Mouse (Mus musculus) limb, embryonic 10.5 days (tissue): Measurements from ENCODE around the gene Cyb5b. TPM values are rescaled to one million over a fixed set of nuclear protein-coding genes. Genes with fewer than 3 reads are reported as not detected.

Experiments
- DNase-seq: peaks from one replicate; pipeline ENCODE4 v3.0.0-alpha.2; 2017; ENCODE audit warnings: low spot score
- H3K27ac ChIP-seq: fragments of 300-500 bp; sonication (generic); 2 replicates; pipeline ENCODE4 v1.5.1; 2016; ENCODE audit warnings: mild to moderate bottlenecking
- H3K27me3 ChIP-seq: fragments of 300-500 bp; sonication (generic); 2 replicates; pipeline ENCODE4 v1.6.1; 2016; ENCODE audit warnings: low read depth, mild to moderate bottlenecking; ENCODE audit not compliant: poor library complexity, severe bottlenecking
- H3K36me3 ChIP-seq: fragments of 300-500 bp; sonication (generic); 2 replicates; pipeline ENCODE4 v1.6.1; 2016; ENCODE audit warnings: mild to moderate bottlenecking, moderate library complexity
- H3K4me1 ChIP-seq: fragments of 300-500 bp; sonication (generic); 2 replicates; pipeline ENCODE4 v1.6.1; 2016
- H3K4me3 ChIP-seq: fragments of 300-500 bp; sonication (generic); 2 replicates; pipeline ENCODE4 v1.5.1; 2016; ENCODE audit warnings: mild to moderate bottlenecking, moderate library complexity
- H3K9me3 ChIP-seq: fragments of 300-500 bp; sonication (generic); replicated peaks from 2 replicates; pipeline ENCODE4 v1.6.1; 2016; ENCODE audit warnings: mild to moderate bottlenecking
- WGBS: fragments of 180-500 bp; shearing (Covaris S2); methylation state at CpG from one replicate; pipeline ENCODE4 v1.1.7; 2016; 5-methylcytosine and 5-hydroxymethylcytosine counted together
- polyA plus RNA-seq: library from polyadenylated mRNA; unstranded; fragments of >200 nt; fragmentation: Nextera tagmentation; extraction: Ambion mirVana; gene quantifications from 2 replicates; pipeline ENCODE4 v1.2.1, GENCODE M21; 2016

Gene Cyb5b
- polyA plus RNA-seq, 1 experiment from 2014 or later: 128 TPM

GRCm38 (mm10) chr8:107137591-107137990, 12.8 kb upstream of the Cyb5b start:
- no peaks in the 10 kb centered on the region for H3K9me3 ChIP-seq
- no peak overlapping the region for H3K27ac ChIP-seq
- DNase-seq: no peak
- no peaks in the 10 kb centered on the region for H3K36me3 ChIP-seq
- peaks cover 31% of the 10 kb centered on the region for H3K4me1 ChIP-seq
- WGBS: 95% methylated on average over 6 of the region's 6 CpGs
- no peak overlapping the region for H3K4me3 ChIP-seq
- no peaks in the 10 kb centered on the region for H3K27me3 ChIP-seq

- DNase-seq: no peak
- H3K9me3 ChIP-seq: no peaks in the 10 kb centered on the region
- H3K4me1 ChIP-seq: peaks cover 25% of the 10 kb centered on the region
- H3K27me3 ChIP-seq: no peaks in the 10 kb centered on the region
- H3K4me3 ChIP-seq: no peak overlapping the region
- WGBS: 93% methylated on average over 5 of the region's 5 CpGs
- H3K27ac ChIP-seq: no peak overlapping the region
- no peaks in the 10 kb centered on the region for H3K36me3 ChIP-seq
Observed at GRCm38 (mm10) chr8:107138338-107138737, 12.1 kb upstream of the Cyb5b start.

- H3K36me3 ChIP-seq: no peaks in the 10 kb centered on the region
- H3K27ac ChIP-seq: no peak overlapping the region
- H3K4me3 ChIP-seq: no peak overlapping the region
- peaks cover 18% of the 10 kb centered on the region for H3K4me1 ChIP-seq
- DNase-seq: no peak
- H3K27me3 ChIP-seq: no peaks in the 10 kb centered on the region
- 62% methylated on average over 13 of the region's 13 CpGs for WGBS
- no peaks in the 10 kb centered on the region for H3K9me3 ChIP-seq
Observed at GRCm38 (mm10) chr8:107139704-107140470, 10.6 kb upstream of the Cyb5b start.

GRCm38 (mm10) chr8:107142539-107142938, 7.9 kb upstream of the Cyb5b start:
- no peak for DNase-seq
- H3K4me1 ChIP-seq: peaks cover 6% of the 10 kb centered on the region; the same call in 1 of the 2 replicates
- no peak overlapping the region for H3K27ac ChIP-seq
- H3K9me3 ChIP-seq: no peaks in the 10 kb centered on the region
- no peaks in the 10 kb centered on the region for H3K27me3 ChIP-seq
- WGBS: 88% methylated on average over 4 of the region's 4 CpGs
- H3K36me3 ChIP-seq: no peaks in the 10 kb centered on the region
- H3K4me3 ChIP-seq: no peak overlapping the region

GRCm38 (mm10) chr8:107143501-107143900, 6.9 kb upstream of the Cyb5b start:
- Histone ChIP-seq H3K4me3 (no peak overlapping the region), H3K9me3 (no peaks in the 10 kb centered on the region), H3K36me3 (no peaks in the 10 kb centered on the region), H3K27me3 (no peaks in the 10 kb centered on the region), H3K27ac (no peak overlapping the region), H3K4me1 (peaks cover 6% of the 10 kb centered on the region; the same call in 1 of the 2 replicates)
- DNase-seq: no peak
- WGBS: 65% methylated on average over 4 of the region's 4 CpGs

GRCm38 (mm10) chr8:107146186-107146585, 4.3 kb upstream of the Cyb5b start:
- Histone ChIP-seq H3K27me3 (no peaks in the 10 kb centered on the region), H3K9me3 (no peaks in the 10 kb centered on the region)

GRCm38 (mm10) chr8:107148802-107149201, 1.6 kb upstream of the Cyb5b start:
- no peak overlapping the region for H3K4me3 ChIP-seq
- H3K27me3 ChIP-seq: no peaks in the 10 kb centered on the region
- H3K4me1 ChIP-seq: peaks cover 14% of the 10 kb centered on the region
- H3K9me3 ChIP-seq: no peaks in the 10 kb centered on the region
- H3K27ac ChIP-seq: peak overlapping the region; percentile 2; the same call in 1 of the 2 replicates
- peaks cover 21% of the 10 kb centered on the region for H3K36me3 ChIP-seq
- WGBS: 65% methylated on average over 5 of the region's 5 CpGs
- no peak for DNase-seq

More at GRCm38 (mm10) chr8:107146186-107146585, 4.3 kb upstream of the Cyb5b start:
- Histone ChIP-seq H3K4me1 (peaks cover 10% of the 10 kb centered on the region), H3K36me3 (no peaks in the 10 kb centered on the region), H3K4me3 (no peak overlapping the region), H3K27ac (no peak overlapping the region)
- DNase-seq: no peak

- no peak for DNase-seq
- no peaks in the 10 kb centered on the region for H3K27me3 ChIP-seq
- H3K4me1 ChIP-seq: peaks cover 14% of the 10 kb centered on the region
- H3K36me3 ChIP-seq: peaks cover 33% of the 10 kb centered on the region
- H3K4me3 ChIP-seq: peak overlapping the region; percentile 84
- H3K27ac ChIP-seq: peak overlapping the region; percentile 90
- H3K9me3 ChIP-seq: no peaks in the 10 kb centered on the region
- 25% methylated on average over 6 of the region's 6 CpGs for WGBS
Observed at GRCm38 (mm10) chr8:107150057-107150403, 410 bp upstream of the Cyb5b start.

- peak overlapping the region; percentile 84 for H3K4me3 ChIP-seq
- DNase-seq: no peak
- no peaks in the 10 kb centered on the region for H3K9me3 ChIP-seq
- H3K27me3 ChIP-seq: no peaks in the 10 kb centered on the region
- H3K4me1 ChIP-seq: peaks cover 14% of the 10 kb centered on the region
- H3K36me3 ChIP-seq: peaks cover 46% of the 10 kb centered on the region
- peak overlapping the region; percentile 90 for H3K27ac ChIP-seq
- 82% methylated on average over 7 of the region's 7 CpGs for WGBS
Observed at GRCm38 (mm10) chr8:107151212-107151920, 926 bp downstream of the Cyb5b start.

GRCm38 (mm10) chr8:107153326-107154210, 3.1 kb downstream of the Cyb5b start:
- H3K27me3 ChIP-seq: no peaks in the 10 kb centered on the region
- 97% methylated on average over 14 of the region's 14 CpGs for WGBS
- H3K4me3 ChIP-seq: no peak overlapping the region
- H3K9me3 ChIP-seq: no peaks in the 10 kb centered on the region
- H3K27ac ChIP-seq: no peak overlapping the region
- H3K36me3 ChIP-seq: peaks cover 68% of the 10 kb centered on the region
- peaks cover 14% of the 10 kb centered on the region for H3K4me1 ChIP-seq
- DNase-seq: no peak

GRCm38 (mm10) chr8:107156816-107157215, 6.4 kb downstream of the Cyb5b start:
- no peak for DNase-seq
- H3K9me3 ChIP-seq: no peaks in the 10 kb centered on the region
- peaks cover 92% of the 10 kb centered on the region for H3K36me3 ChIP-seq
- no peaks in the 10 kb centered on the region for H3K27me3 ChIP-seq
- H3K4me1 ChIP-seq: no peaks in the 10 kb centered on the region
- H3K27ac ChIP-seq: no peak overlapping the region
- no peak overlapping the region for H3K4me3 ChIP-seq

- 96% methylated on average over 1 of the region's 1 CpGs for WGBS
- no peaks in the 10 kb centered on the region for H3K27me3 ChIP-seq
- H3K4me3 ChIP-seq: no peak overlapping the region
- H3K9me3 ChIP-seq: no peaks in the 10 kb centered on the region
- no peak overlapping the region for H3K27ac ChIP-seq
- peaks cover 92% of the 10 kb centered on the region for H3K36me3 ChIP-seq
- DNase-seq: no peak
- no peaks in the 10 kb centered on the region for H3K4me1 ChIP-seq
Observed at GRCm38 (mm10) chr8:107157836-107158235, 7.4 kb downstream of the Cyb5b start.

GRCm38 (mm10) chr8:107158890-107159289, 8.4 kb downstream of the Cyb5b start:
- Histone ChIP-seq H3K9me3 (no peaks in the 10 kb centered on the region), H3K27me3 (no peaks in the 10 kb centered on the region), H3K4me3 (no peak overlapping the region), H3K4me1 (no peaks in the 10 kb centered on the region), H3K27ac (no peak overlapping the region), H3K36me3 (peaks cover 92% of the 10 kb centered on the region)
- no peak for DNase-seq
